Mouse (Mus musculus) heart, embryonic 13.5 days (tissue): ENCODE results near the gene Rad21l. TPM values are rescaled to one million over a fixed set of nuclear protein-coding genes. Genes with fewer than 3 reads are reported as not detected.

Experiments used
- ATAC-seq: fragments of 200-750 bp; cut with Nextera tagmentation; 2 replicates; pipeline ENCODE4 v1.8.0; 2017; ENCODE audit warnings: moderate TSS enrichment; ENCODE audit not compliant: insufficient number of reproducible peaks, low FRiP score, low TSS enrichment; ENCODE audit errors: extremely low read depth
- H3K27ac ChIP-seq: fragments of 300-500 bp; sonication (generic); replicated peaks from 2 replicates; pipeline ENCODE4 v1.5.1; 2015; ENCODE audit warnings: moderate library complexity, mild to moderate bottlenecking, inconsistent platforms
- H3K27me3 ChIP-seq: fragments of 300-500 bp; sonication (generic); replicated peaks from 2 replicates; pipeline ENCODE4 v1.6.1; 2015; ENCODE audit warnings: mild to moderate bottlenecking, inconsistent platforms
- H3K36me3 ChIP-seq: fragments of 300-500 bp; sonication (generic); 2 replicates; pipeline ENCODE4 v1.6.1; 2015; ENCODE audit warnings: mild to moderate bottlenecking, inconsistent platforms
- H3K4me1 ChIP-seq: fragments of 300-500 bp; sonication (generic); 2 replicates; pipeline ENCODE4 v1.6.1; 2015; ENCODE audit warnings: inconsistent platforms
- H3K4me2 ChIP-seq: fragments of 300-500 bp; sonication (generic); 2 replicates; pipeline ENCODE4 v1.6.1; 2015; ENCODE audit warnings: inconsistent platforms, mild to moderate bottlenecking, moderate library complexity
- H3K4me3 ChIP-seq: fragments of 300-500 bp; sonication (generic); 2 replicates; pipeline ENCODE4 v1.5.1; 2015; ENCODE audit warnings: moderate library complexity, mild to moderate bottlenecking, inconsistent platforms
- H3K9ac ChIP-seq: fragments of 300-500 bp; sonication (generic); 2 replicates; pipeline ENCODE4 v1.6.1; 2015; ENCODE audit warnings: inconsistent platforms, mild to moderate bottlenecking, moderate library complexity
- H3K9me3 ChIP-seq: fragments of 300-500 bp; sonication (generic); 2 replicates; pipeline ENCODE4 v1.6.1; 2016; ENCODE audit warnings: inconsistent platforms
- WGBS: fragments of 180-500 bp; shearing (Covaris S2); methylation state at CpG from one replicate; pipeline ENCODE4 v1.1.7; 2015; ENCODE audit warnings: mixed read lengths; 5-methylcytosine and 5-hydroxymethylcytosine counted together
- polyA plus RNA-seq: library from polyadenylated mRNA; unstranded; fragments of >200 nt; fragmentation: Nextera tagmentation; extraction: Ambion mirVana; gene quantifications from 2 replicates; pipeline ENCODE4 v1.2.1, GENCODE M21; 2015

The Rad21l gene
- polyA plus RNA-seq = not detected in 2 replicates

GRCm38 (mm10) chr2:151668433-151668832 is at the start of gene Rad21l:
Gene Rad21l, minus strand, starts transcription at chr2:151668533.
- H3K27me3 ChIP-seq = peaks cover 34% of the 10 kb centered on the region
- no peaks in the 10 kb centered on the region for H3K36me3 ChIP-seq
- H3K9me3 ChIP-seq = no peaks in the 10 kb centered on the region
- H3K4me2 ChIP-seq = no peak within 1 kb of the TSS
- no peak within 1 kb of the TSS for H3K27ac ChIP-seq
- H3K4me3 ChIP-seq = no peak within 1 kb of the TSS
- WGBS = 58% methylated on average over 3 of the region's 3 CpGs
- H3K4me1 ChIP-seq = 0 out of 2 replicates have a peak, but pooled peaks cover 5% of the 10 kb centered on the region
- H3K9ac ChIP-seq = no peak within 1 kb of the TSS
- no peak for ATAC-seq

GRCm38 (mm10) chr2:151716318-151717055 is 48.2 kb upstream of the Rad21l start:
- Histone ChIP-seq H3K4me1 (no peaks in the 10 kb centered on the region), H3K9ac (no peak overlapping the region), H3K27ac (no peak overlapping the region), H3K27me3 (no peaks in the 10 kb centered on the region), H3K4me3 (no peak overlapping the region), H3K9me3 (no peaks in the 10 kb centered on the region), H3K4me2 (no peak overlapping the region), H3K36me3 (peaks cover 58% of the 10 kb centered on the region)
- ATAC-seq = no peak
- WGBS = 71% methylated on average over 2 of the region's 2 CpGs

- Histone ChIP-seq H3K36me3 (peaks cover 49% of the 10 kb centered on the region), H3K4me2 (no peak overlapping the region), H3K9ac (no peak overlapping the region), H3K4me1 (no peaks in the 10 kb centered on the region), H3K9me3 (no peaks in the 10 kb centered on the region), H3K27me3 (no peaks in the 10 kb centered on the region), H3K27ac (no peak overlapping the region), H3K4me3 (no peak overlapping the region)
- 81% methylated on average over 4 of the region's 4 CpGs for WGBS
- no peak for ATAC-seq
These were observed 47.2 kb upstream of the Rad21l start for GRCm38 (mm10) chr2:151715526-151715925.

GRCm38 (mm10) chr2:151712647-151713046 is 44.3 kb upstream of the Rad21l start:
- ATAC-seq = no peak
- Histone ChIP-seq H3K4me1 (no peaks in the 10 kb centered on the region), H3K4me2 (no peak overlapping the region), H3K4me3 (no peak overlapping the region), H3K9ac (no peak overlapping the region), H3K27ac (no peak overlapping the region), H3K36me3 (peaks cover 22% of the 10 kb centered on the region), H3K9me3 (no peaks in the 10 kb centered on the region), H3K27me3 (peaks cover 5% of the 10 kb centered on the region; the same call in 1 of the 2 replicates)
- WGBS = 23% methylated on average over 3 of the region's 3 CpGs

- Histone ChIP-seq H3K27me3 (peaks cover 76% of the 10 kb centered on the region), H3K9me3 (no peaks in the 10 kb centered on the region), H3K9ac (peak overlapping the region; percentile 88), H3K4me3 (peak overlapping the region; percentile 66), H3K36me3 (no peaks in the 10 kb centered on the region), H3K4me2 (peak overlapping the region; percentile 99), H3K27ac (no peak overlapping the region), H3K4me1 (peaks cover 11% of the 10 kb centered on the region)
- no peak for ATAC-seq
- WGBS = 3% methylated on average over 16 of the region's 17 CpGs
These were observed 34.5 kb upstream of the Rad21l start for GRCm38 (mm10) chr2:151702851-151703190.

GRCm38 (mm10) chr2:151702146-151702850 is 34.0 kb upstream of the Rad21l start:
- no peaks in the 10 kb centered on the region for H3K36me3 ChIP-seq
- H3K27me3 ChIP-seq = peaks cover 74% of the 10 kb centered on the region
- peak overlapping the region; percentile 99 for H3K4me2 ChIP-seq
- H3K4me3 ChIP-seq = peak overlapping the region; percentile 66
- H3K9ac ChIP-seq = peak overlapping the region; percentile 88
- no peak overlapping the region for H3K27ac ChIP-seq
- peaks cover 11% of the 10 kb centered on the region for H3K4me1 ChIP-seq
- peak; percentile 64 for ATAC-seq
- WGBS = under 1% methylated on average over 77 of the region's 97 CpGs
- no peaks in the 10 kb centered on the region for H3K9me3 ChIP-seq

GRCm38 (mm10) chr2:151701231-151702145 is 33.2 kb upstream of the Rad21l start, which contains the start of gene Tmem74b:
Gene Tmem74b, plus strand, starts transcription at chr2:151702008.
- peaks cover 11% of the 10 kb centered on the region for H3K4me1 ChIP-seq
- ATAC-seq = no peak
- peak within 1 kb of the TSS; percentile 88 for H3K9ac ChIP-seq
- H3K4me3 ChIP-seq = peak within 1 kb of the TSS; percentile 66
- no peak within 1 kb of the TSS for H3K27ac ChIP-seq
- peak within 1 kb of the TSS; percentile 99 for H3K4me2 ChIP-seq
- 4% methylated on average over 25 of the region's 25 CpGs for WGBS
- H3K9me3 ChIP-seq = no peaks in the 10 kb centered on the region
- peaks cover 71% of the 10 kb centered on the region for H3K27me3 ChIP-seq
- no peaks in the 10 kb centered on the region for H3K36me3 ChIP-seq

GRCm38 (mm10) chr2:151682976-151683375 is 14.6 kb upstream of the Rad21l start:
- WGBS = 75% methylated on average over 4 of the region's 4 CpGs
- Histone ChIP-seq H3K9ac (no peak overlapping the region), H3K4me1 (no peaks in the 10 kb centered on the region), H3K9me3 (no peaks in the 10 kb centered on the region), H3K27ac (no peak overlapping the region), H3K27me3 (peaks cover 15% of the 10 kb centered on the region), H3K4me2 (no peak overlapping the region), H3K4me3 (no peak overlapping the region), H3K36me3 (no peaks in the 10 kb centered on the region)
- no peak for ATAC-seq

- Histone ChIP-seq H3K9ac (no peak overlapping the region), H3K27ac (no peak overlapping the region), H3K4me1 (no peaks in the 10 kb centered on the region), H3K4me3 (no peak overlapping the region), H3K27me3 (peaks cover 15% of the 10 kb centered on the region), H3K4me2 (no peak overlapping the region), H3K9me3 (no peaks in the 10 kb centered on the region), H3K36me3 (no peaks in the 10 kb centered on the region)
- WGBS = 57% methylated on average over 3 of the region's 3 CpGs
- no peak for ATAC-seq
These were observed 14.0 kb upstream of the Rad21l start for GRCm38 (mm10) chr2:151682357-151682756.

- peaks cover 21% of the 10 kb centered on the region for H3K27me3 ChIP-seq
- no peak overlapping the region for H3K27ac ChIP-seq
- WGBS = 46% methylated on average over 2 of the region's 2 CpGs
- H3K4me2 ChIP-seq = no peak overlapping the region
- H3K4me1 ChIP-seq = no peaks in the 10 kb centered on the region
- H3K4me3 ChIP-seq = no peak overlapping the region
- no peaks in the 10 kb centered on the region for H3K9me3 ChIP-seq
- no peak overlapping the region for H3K9ac ChIP-seq
- H3K36me3 ChIP-seq = no peaks in the 10 kb centered on the region
- ATAC-seq = no peak
These were observed 7.9 kb upstream of the Rad21l start for GRCm38 (mm10) chr2:151676234-151676633.

- ATAC-seq = no peak
These were observed 2.6 kb upstream of the Rad21l start for GRCm38 (mm10) chr2:151670968-151671329.

More at GRCm38 (mm10) chr2:151670968-151671329, 2.6 kb upstream of the Rad21l start:
- H3K4me1 ChIP-seq = 0 out of 2 replicates have a peak, but pooled peaks cover 5% of the 10 kb centered on the region
- no peak overlapping the region for H3K27ac ChIP-seq
- 41% methylated on average over 1 of the region's 1 CpGs for WGBS
- no peaks in the 10 kb centered on the region for H3K9me3 ChIP-seq
- H3K36me3 ChIP-seq = no peaks in the 10 kb centered on the region
- H3K9ac ChIP-seq = no peak overlapping the region
- H3K4me3 ChIP-seq = no peak overlapping the region
- H3K27me3 ChIP-seq = peaks cover 44% of the 10 kb centered on the region
- H3K4me2 ChIP-seq = no peak overlapping the region
